Mouse (Mus musculus): ENCODE measurements around the gene Abhd16b. TPM values are rescaled to one million over a fixed set of nuclear protein-coding genes. Genes with fewer than 3 reads are reported as not detected.
A peak's percentile ranks its signal among the peaks of the same experiment; 100 is the strongest.

Gene Abhd16b
- polyA plus RNA-seq, 1 experiment from 2014 or later = not detected

GRCm38 (mm10) chr2:181522811-181523210 lies 29.8 kb downstream of the Abhd16b start:
- H3K27me3 ChIP-seq (replicated peaks; ENCODE audit: control insufficient read depth, insufficient read depth, low read length) = no peaks in the 10 kb centered on the region
- no peak overlapping the region for H3K27ac ChIP-seq (ENCODE audit: low read length)
- 73% methylated on average over 5 of the region's 5 CpGs for WGBS
- no peak overlapping the region for H3K4me3 ChIP-seq (replicated peaks; ENCODE audit: low read length)
- H3K36me3 ChIP-seq (ENCODE audit: control insufficient read depth, insufficient read depth) = no peaks in the 10 kb centered on the region
- H3K9ac ChIP-seq (replicated peaks; ENCODE audit: low read depth, low read length) = no peak overlapping the region
- H3K9me3 ChIP-seq (ENCODE audit: control insufficient read depth, low read length) = no peaks in the 10 kb centered on the region
- peaks cover 19% of the 10 kb centered on the region for H3K4me1 ChIP-seq (replicated peaks; ENCODE audit: control insufficient read depth, insufficient read depth, low read length)
- no peak for ATAC-seq
- H3K4me2 ChIP-seq (ENCODE audit: low read length) = no peak overlapping the region

GRCm38 (mm10) chr2:181525526-181525925 lies 32.5 kb downstream of the Abhd16b start:
- Histone ChIP-seq H3K9me3 (ENCODE audit: control insufficient read depth, low read length) (no peaks in the 10 kb centered on the region), H3K4me3 (replicated peaks; ENCODE audit: low read length) (no peak overlapping the region), H3K27me3 (replicated peaks; ENCODE audit: control insufficient read depth, insufficient read depth, low read length) (no peaks in the 10 kb centered on the region), H3K4me2 (ENCODE audit: low read length) (no peak overlapping the region), H3K9ac (replicated peaks; ENCODE audit: low read depth, low read length) (no peak overlapping the region), H3K4me1 (replicated peaks; ENCODE audit: control insufficient read depth, insufficient read depth, low read length) (peaks cover 13% of the 10 kb centered on the region), H3K36me3 (ENCODE audit: control insufficient read depth, insufficient read depth) (no peaks in the 10 kb centered on the region), H3K27ac (ENCODE audit: low read length) (no peak overlapping the region)
- 92% methylated on average over 5 of the region's 5 CpGs for WGBS
- no peak for ATAC-seq

GRCm38 (mm10) chr2:181529076-181529475 lies 36.1 kb downstream of the Abhd16b start:
- no peak for ATAC-seq
- H3K9ac ChIP-seq (replicated peaks; ENCODE audit: low read depth, low read length) = no peak overlapping the region
- 93% methylated on average over 1 of the region's 1 CpGs for WGBS
- no peak overlapping the region for H3K4me2 ChIP-seq (ENCODE audit: low read length)
- no peaks in the 10 kb centered on the region for H3K4me1 ChIP-seq (replicated peaks; ENCODE audit: control insufficient read depth, insufficient read depth, low read length)
- H3K27ac ChIP-seq (ENCODE audit: low read length) = no peak overlapping the region
- H3K9me3 ChIP-seq (ENCODE audit: control insufficient read depth, low read length) = no peaks in the 10 kb centered on the region
- H3K4me3 ChIP-seq (replicated peaks; ENCODE audit: low read length) = no peak overlapping the region
- no peaks in the 10 kb centered on the region for H3K27me3 ChIP-seq (replicated peaks; ENCODE audit: control insufficient read depth, insufficient read depth, low read length)
- H3K36me3 ChIP-seq (ENCODE audit: control insufficient read depth, insufficient read depth) = no peaks in the 10 kb centered on the region

GRCm38 (mm10) chr2:181532589-181532988 lies 39.6 kb downstream of the Abhd16b start:
- H3K4me3 ChIP-seq (replicated peaks; ENCODE audit: low read length) = no peak overlapping the region
- no peak overlapping the region for H3K4me2 ChIP-seq (ENCODE audit: low read length)
- H3K27me3 ChIP-seq (replicated peaks; ENCODE audit: control insufficient read depth, insufficient read depth, low read length) = no peaks in the 10 kb centered on the region
- H3K4me1 ChIP-seq (replicated peaks; ENCODE audit: control insufficient read depth, insufficient read depth, low read length) = peaks cover 2% of the 10 kb centered on the region
- no peak overlapping the region for H3K9ac ChIP-seq (replicated peaks; ENCODE audit: low read depth, low read length)
- H3K9me3 ChIP-seq (ENCODE audit: control insufficient read depth, low read length) = no peaks in the 10 kb centered on the region
- H3K36me3 ChIP-seq (ENCODE audit: control insufficient read depth, insufficient read depth) = no peaks in the 10 kb centered on the region
- no peak for ATAC-seq
- H3K27ac ChIP-seq (ENCODE audit: low read length) = no peak overlapping the region
- WGBS = 99% methylated on average over 3 of the region's 3 CpGs

GRCm38 (mm10) chr2:181536410-181536809 lies 43.4 kb downstream of the Abhd16b start:
- H3K4me2 ChIP-seq (ENCODE audit: low read length) = no peak overlapping the region
- H3K27me3 ChIP-seq (replicated peaks; ENCODE audit: control insufficient read depth, insufficient read depth, low read length) = no peaks in the 10 kb centered on the region
- no peak overlapping the region for H3K27ac ChIP-seq (ENCODE audit: low read length)
- no peak overlapping the region for H3K4me3 ChIP-seq (replicated peaks; ENCODE audit: low read length)
- 95% methylated on average over 2 of the region's 2 CpGs for WGBS
- H3K9me3 ChIP-seq (ENCODE audit: control insufficient read depth, low read length) = no peaks in the 10 kb centered on the region
- no peaks in the 10 kb centered on the region for H3K36me3 ChIP-seq (ENCODE audit: control insufficient read depth, insufficient read depth)
- H3K9ac ChIP-seq (replicated peaks; ENCODE audit: low read depth, low read length) = no peak overlapping the region
- no peak for ATAC-seq
- peaks cover 7% of the 10 kb centered on the region for H3K4me1 ChIP-seq (replicated peaks; ENCODE audit: control insufficient read depth, insufficient read depth, low read length)

GRCm38 (mm10) chr2:181537444-181538047 lies 44.5 kb downstream of the Abhd16b start:
- no peaks in the 10 kb centered on the region for H3K27me3 ChIP-seq (replicated peaks; ENCODE audit: control insufficient read depth, insufficient read depth, low read length)
- H3K4me1 ChIP-seq (replicated peaks; ENCODE audit: control insufficient read depth, insufficient read depth, low read length) = peaks cover 7% of the 10 kb centered on the region
- H3K9ac ChIP-seq (replicated peaks; ENCODE audit: low read depth, low read length) = no peak overlapping the region
- H3K4me3 ChIP-seq (replicated peaks; ENCODE audit: low read length) = no peak overlapping the region
- H3K9me3 ChIP-seq (ENCODE audit: control insufficient read depth, low read length) = no peaks in the 10 kb centered on the region
- peak overlapping the region; percentile 66 for H3K27ac ChIP-seq (ENCODE audit: low read length)
- 70% methylated on average over 2 of the region's 2 CpGs for WGBS
- H3K36me3 ChIP-seq (ENCODE audit: control insufficient read depth, insufficient read depth) = no peaks in the 10 kb centered on the region
- ATAC-seq = peak; percentile 75; the same call in 1 of the 2 replicates
- H3K4me2 ChIP-seq (ENCODE audit: low read length) = no peak overlapping the region

GRCm38 (mm10) chr2:181541761-181542380 lies 48.9 kb downstream of the Abhd16b start:
- Histone ChIP-seq H3K36me3 (ENCODE audit: control insufficient read depth, insufficient read depth) (peaks cover 4% of the 10 kb centered on the region; the same call in 1 of the 2 replicates), H3K27ac (ENCODE audit: low read length) (no peak overlapping the region), H3K4me3 (replicated peaks; ENCODE audit: low read length) (no peak overlapping the region), H3K9ac (replicated peaks; ENCODE audit: low read depth, low read length) (no peak overlapping the region), H3K4me2 (ENCODE audit: low read length) (no peak overlapping the region), H3K4me1 (replicated peaks; ENCODE audit: control insufficient read depth, insufficient read depth, low read length) (peaks cover 7% of the 10 kb centered on the region), H3K9me3 (ENCODE audit: control insufficient read depth, low read length) (no peaks in the 10 kb centered on the region), H3K27me3 (replicated peaks; ENCODE audit: control insufficient read depth, insufficient read depth, low read length) (no peaks in the 10 kb centered on the region)
- WGBS = 91% methylated on average over 6 of the region's 6 CpGs
- no peak for ATAC-seq

Other genes with a start within 250 kb of the Abhd16b start
- 22.0 and 22.7 TPM in 2 replicates for gene Gmeb2, start 205.2 kb upstream of the Abhd16b start, polyA plus RNA-seq (2015; fragmentation: Nextera tagmentation; extraction: Ambion mirVana)
- 899 and 1,155 TPM in 2 replicates for gene Stmn3, start 178.7 kb upstream of the Abhd16b start, polyA plus RNA-seq (2015; fragmentation: Nextera tagmentation; extraction: Ambion mirVana)
- 35.3 and 42.5 TPM in 2 replicates for gene Rtel1, start 173.5 kb upstream of the Abhd16b start, polyA plus RNA-seq (2015; fragmentation: Nextera tagmentation; extraction: Ambion mirVana)
- 81.6 and 91.5 TPM in 2 replicates for gene Zgpat, start 128.3 kb upstream of the Abhd16b start, polyA plus RNA-seq (2015; fragmentation: Nextera tagmentation; extraction: Ambion mirVana)
- gene Arfrp1, start 127.8 kb upstream of the Abhd16b start, polyA plus RNA-seq (2015; fragmentation: Nextera tagmentation; extraction: Ambion mirVana) = 93.7 and 107 TPM in 2 replicates
- gene Lime1, start 113.1 kb upstream of the Abhd16b start, polyA plus RNA-seq (2015; fragmentation: Nextera tagmentation; extraction: Ambion mirVana) = 52.1 and 61.1 TPM in 2 replicates
- gene Zbtb46, start 33.8 kb upstream of the Abhd16b start, polyA plus RNA-seq (2015; fragmentation: Nextera tagmentation; extraction: Ambion mirVana) = 9.5 and 11.9 TPM in 2 replicates
- gene Tpd52l2, start 3.9 kb downstream of the Abhd16b start, polyA plus RNA-seq (2015; fragmentation: Nextera tagmentation; extraction: Ambion mirVana) = 135 and 139 TPM in 2 replicates
- 221 and 239 TPM in 2 replicates for gene Dnajc5, start 27.3 kb downstream of the Abhd16b start, polyA plus RNA-seq (2015; fragmentation: Nextera tagmentation; extraction: Ambion mirVana)
- 58.5 and 69.8 TPM in 2 replicates for gene Uckl1, start 91.7 kb downstream of the Abhd16b start, polyA plus RNA-seq (2015; fragmentation: Nextera tagmentation; extraction: Ambion mirVana)
- 74.5 and 80.1 TPM in 2 replicates for gene Prpf6, start 98.7 kb downstream of the Abhd16b start, polyA plus RNA-seq (2015; fragmentation: Nextera tagmentation; extraction: Ambion mirVana)
- gene Zfp512b, start 99.6 kb downstream of the Abhd16b start, polyA plus RNA-seq (2015; fragmentation: Nextera tagmentation; extraction: Ambion mirVana) = 60.6 and 79.8 TPM in 2 replicates
- gene Samd10, start 106.0 kb downstream of the Abhd16b start, polyA plus RNA-seq (2015; fragmentation: Nextera tagmentation; extraction: Ambion mirVana) = 99.8 and 128 TPM in 2 replicates
- gene Gm29797, start 163.8 kb downstream of the Abhd16b start, polyA plus RNA-seq (2015; fragmentation: Nextera tagmentation; extraction: Ambion mirVana) = 0.49 TPM in 1 of 2 replicates, not detected in the other
- gene Sox18, start 178.4 kb downstream of the Abhd16b start, polyA plus RNA-seq (2015; fragmentation: Nextera tagmentation; extraction: Ambion mirVana) = 13.8 and 15.3 TPM in 2 replicates
- 58.3 and 60.5 TPM in 2 replicates for gene Tcea2, start 187.1 kb downstream of the Abhd16b start, polyA plus RNA-seq (2015; fragmentation: Nextera tagmentation; extraction: Ambion mirVana)
- gene Rgs19, start 200.8 kb downstream of the Abhd16b start, polyA plus RNA-seq (2015; fragmentation: Nextera tagmentation; extraction: Ambion mirVana) = 61.2 and 63.3 TPM in 2 replicates
- not detected in 2 replicates for gene Lkaaear1, start 205.2 kb downstream of the Abhd16b start, polyA plus RNA-seq (2015; fragmentation: Nextera tagmentation; extraction: Ambion mirVana)
- 46.8 and 64.1 TPM in 2 replicates for gene Oprl1, start 221.8 kb downstream of the Abhd16b start, polyA plus RNA-seq (2015; fragmentation: Nextera tagmentation; extraction: Ambion mirVana)

Data from forebrain, embryonic 16.5 days (tissue).